Mouse (Mus musculus): ENCODE results near the gene Fgd5. TPM values are rescaled to one million over a fixed set of nuclear protein-coding genes. Genes with fewer than 3 reads are reported as not detected.
A peak's percentile ranks its signal among the peaks of the same experiment; 100 is the strongest.
"Not testable (repeated sequence)": the region's sequence is repeated elsewhere in the genome, so short reads cannot be mapped to it uniquely, and the experiment has no call there.

The Fgd5 gene
- 14.7 and 17.1 TPM in 2 replicates for polyA plus RNA-seq (2015; fragmentation: Nextera tagmentation; extraction: Ambion mirVana)

DNA sequence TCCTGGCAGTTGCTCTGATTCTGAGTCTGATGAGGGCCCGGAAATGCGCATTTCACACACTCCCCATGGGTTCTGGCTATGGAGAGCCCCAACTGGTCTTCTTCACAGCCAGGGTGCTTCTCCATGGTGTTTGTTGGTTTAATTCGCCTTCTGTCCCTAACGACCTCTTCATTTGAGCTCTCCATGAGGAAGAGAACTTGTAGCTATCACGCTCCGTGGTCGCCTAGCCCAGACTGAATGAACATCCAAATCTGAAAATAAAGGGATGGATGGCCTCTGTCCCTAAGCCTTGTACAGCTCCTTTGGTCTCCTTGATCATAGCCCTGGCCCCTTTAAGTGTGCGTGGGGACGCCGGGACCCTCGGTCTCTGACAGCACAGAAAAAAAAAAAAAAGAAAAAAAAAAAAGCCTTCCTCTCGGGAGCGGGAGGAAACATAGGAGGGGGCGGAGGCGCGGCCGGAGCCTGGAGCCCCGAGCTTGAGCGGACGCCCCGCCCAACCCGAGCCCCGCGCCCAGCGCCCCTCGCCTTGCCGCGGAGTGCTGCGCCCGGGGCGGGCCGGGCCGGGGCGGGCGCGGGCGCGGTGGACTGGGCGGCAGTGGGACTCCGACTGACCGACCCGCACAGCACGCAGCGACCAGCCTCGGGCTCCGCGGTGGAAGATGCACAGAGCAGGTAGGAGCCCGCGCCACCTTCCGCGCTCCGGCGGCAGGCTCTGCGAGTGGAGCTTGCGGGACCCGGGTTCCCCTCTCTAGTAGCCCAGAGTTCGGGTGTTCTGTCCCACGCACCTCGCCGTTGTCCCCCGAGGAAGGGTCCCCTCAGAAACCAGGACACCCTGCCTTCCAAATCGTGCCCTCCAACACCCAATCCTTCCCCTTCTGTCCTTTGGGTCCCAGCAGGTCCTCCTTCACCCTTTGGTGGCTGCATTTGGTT, at the start of gene Fgd5:
Fgd5 (plus strand) TSS at position 508 of the 930 bp plus-strand sequence.
- no peaks in the 10 kb centered on the region for H3K36me3 ChIP-seq (ENCODE audit: control insufficient read depth, insufficient read depth, low read length)
- H3K9ac ChIP-seq (ENCODE audit: low read depth, low read length): peak within 1 kb of the TSS; percentile 78
- peak within 1 kb of the TSS; percentile 47; the same call in 1 of the 2 replicates for H3K27ac ChIP-seq (ENCODE audit: low read depth, low read length)
- H3K27me3 ChIP-seq (replicated peaks; ENCODE audit: control insufficient read depth, insufficient read depth, low read length): no peaks in the 10 kb centered on the region
- peak; percentile 63 for ATAC-seq
- under 1% methylated on average over 34 of the region's 62 CpGs for whole genome bisulfite sequencing
- H3K4me2 ChIP-seq (ENCODE audit: low read length): peak within 1 kb of the TSS; percentile 99
- peaks cover 15% of the 10 kb centered on the region for H3K4me1 ChIP-seq (ENCODE audit: control insufficient read depth, insufficient read depth, low read depth, low read length)
- peak within 1 kb of the TSS; percentile 69 for H3K4me3 ChIP-seq (ENCODE audit: low read length)
- no peaks in the 10 kb centered on the region for H3K9me3 ChIP-seq (ENCODE audit: control insufficient read depth, low read length)

DNA sequence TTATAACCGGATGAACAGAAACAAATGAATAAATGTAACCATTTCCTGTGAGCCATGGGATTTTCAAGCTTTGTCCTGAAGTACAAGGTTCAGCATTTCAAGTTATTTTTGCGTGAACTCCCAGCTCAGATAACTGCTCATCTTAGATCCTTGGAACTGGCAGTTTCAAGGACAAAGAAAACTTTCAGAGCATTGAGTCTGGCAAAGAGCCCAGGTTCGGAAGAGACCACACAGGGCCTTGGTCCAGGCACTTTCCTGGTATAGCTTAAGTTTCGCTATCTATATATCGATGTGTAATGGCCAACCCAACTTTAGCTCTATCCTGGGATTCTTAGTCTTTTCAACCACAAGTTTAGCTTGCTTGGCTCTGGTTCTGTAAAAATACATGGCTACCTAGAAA, 47.4 kb upstream of the Fgd5 start:
- Histone ChIP-seq H3K4me2 (ENCODE audit: low read length) (no peak overlapping the region), H3K27me3 (replicated peaks; ENCODE audit: control insufficient read depth, insufficient read depth, low read length) (no peaks in the 10 kb centered on the region), H3K4me1 (ENCODE audit: control insufficient read depth, insufficient read depth, low read depth, low read length) (no peaks in the 10 kb centered on the region; the same call in 1 of the 2 replicates), H3K9ac (ENCODE audit: low read depth, low read length) (no peak overlapping the region), H3K4me3 (ENCODE audit: low read length) (no peak overlapping the region), H3K27ac (ENCODE audit: low read depth, low read length) (no peak overlapping the region), H3K36me3 (ENCODE audit: control insufficient read depth, insufficient read depth, low read length) (no peaks in the 10 kb centered on the region), H3K9me3 (ENCODE audit: control insufficient read depth, low read length) (no peaks in the 10 kb centered on the region)
- no peak for ATAC-seq
- WGBS: 67% methylated on average over 5 of the region's 5 CpGs

DNA sequence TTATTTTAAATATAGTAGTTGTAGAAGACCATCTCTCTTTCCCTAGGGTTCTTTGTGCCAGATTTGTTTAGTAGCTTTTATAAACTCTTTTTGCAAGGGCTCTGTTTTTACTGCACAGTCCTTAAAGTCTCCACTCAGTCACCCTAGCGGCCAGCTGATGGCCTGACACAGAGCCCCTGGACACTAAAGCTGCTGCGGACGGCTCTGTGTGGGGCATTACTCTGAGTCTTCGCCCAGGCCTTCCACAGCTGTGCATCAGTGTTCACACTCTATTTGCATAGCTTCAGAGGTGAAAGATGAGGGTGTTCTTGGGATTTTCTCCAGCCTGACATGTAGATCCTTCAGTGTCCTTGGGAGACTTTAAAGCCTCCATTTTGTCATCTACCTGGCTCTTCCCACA, 40.2 kb upstream of the Fgd5 start:
- no peak for ATAC-seq
- no peak overlapping the region for H3K9ac ChIP-seq (ENCODE audit: low read depth, low read length)
- H3K4me1 ChIP-seq (ENCODE audit: control insufficient read depth, insufficient read depth, low read depth, low read length): no peaks in the 10 kb centered on the region
- H3K27me3 ChIP-seq (replicated peaks; ENCODE audit: control insufficient read depth, insufficient read depth, low read length): no peaks in the 10 kb centered on the region
- H3K9me3 ChIP-seq (ENCODE audit: control insufficient read depth, low read length): no peaks in the 10 kb centered on the region
- H3K4me2 ChIP-seq (ENCODE audit: low read length): no peak overlapping the region
- H3K27ac ChIP-seq (ENCODE audit: low read depth, low read length): no peak overlapping the region
- no peaks in the 10 kb centered on the region for H3K36me3 ChIP-seq (ENCODE audit: control insufficient read depth, insufficient read depth, low read length)
- no peak overlapping the region for H3K4me3 ChIP-seq (ENCODE audit: low read length)
- WGBS: 53% methylated on average over 4 of the region's 4 CpGs

DNA sequence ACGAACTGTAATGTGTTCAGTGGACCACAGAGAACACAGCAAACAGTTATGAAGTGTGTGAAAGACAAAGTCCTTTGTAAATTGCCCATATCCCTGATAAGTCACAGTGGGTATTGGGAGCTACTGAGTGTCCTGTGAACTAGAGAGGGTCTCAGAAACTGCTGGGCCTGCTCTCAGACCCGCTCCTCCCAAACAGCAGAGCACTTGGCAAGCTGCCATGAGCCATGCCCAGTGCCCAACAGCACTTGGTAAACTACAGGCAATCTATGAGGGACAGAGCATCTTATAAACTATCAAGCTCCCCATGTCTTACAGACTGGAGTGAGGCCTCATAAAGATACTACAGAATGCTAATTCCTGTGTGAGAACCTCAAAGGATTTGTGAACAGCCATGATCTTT, 30.3 kb upstream of the Fgd5 start:
- ATAC-seq: no peak
- Histone ChIP-seq H3K4me2 (ENCODE audit: low read length) (no peak overlapping the region), H3K9ac (ENCODE audit: low read depth, low read length) (no peak overlapping the region), H3K4me1 (ENCODE audit: control insufficient read depth, insufficient read depth, low read depth, low read length) (no peaks in the 10 kb centered on the region), H3K27ac (ENCODE audit: low read depth, low read length) (no peak overlapping the region), H3K27me3 (replicated peaks; ENCODE audit: control insufficient read depth, insufficient read depth, low read length) (no peaks in the 10 kb centered on the region), H3K36me3 (ENCODE audit: control insufficient read depth, insufficient read depth, low read length) (no peaks in the 10 kb centered on the region), H3K4me3 (ENCODE audit: low read length) (no peak overlapping the region), H3K9me3 (ENCODE audit: control insufficient read depth, low read length) (no peaks in the 10 kb centered on the region)
- 64% methylated on average over 2 of the region's 2 CpGs for WGBS

DNA sequence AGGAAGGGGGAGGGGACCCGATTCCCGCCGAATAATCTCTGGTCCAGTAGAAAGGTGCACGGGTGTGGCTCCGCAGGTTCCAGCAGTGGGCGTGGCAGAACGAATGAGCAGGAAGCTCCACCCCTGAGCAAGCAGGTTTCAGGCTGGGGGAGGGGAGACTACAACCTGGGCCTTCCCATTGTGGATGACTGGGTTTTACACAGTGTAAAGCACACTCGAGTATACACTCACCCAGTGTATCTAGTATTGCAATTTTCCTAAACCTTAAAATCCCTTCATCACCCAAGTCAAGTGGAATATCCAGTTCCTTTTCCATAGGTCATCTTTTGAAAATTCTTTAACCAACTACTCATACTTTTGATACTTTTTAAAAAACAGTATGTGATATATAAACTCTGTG, 20.7 kb upstream of the Fgd5 start:
- H3K36me3 ChIP-seq (ENCODE audit: control insufficient read depth, insufficient read depth, low read length); H3K9ac ChIP-seq (ENCODE audit: low read depth, low read length); H3K27me3 ChIP-seq (replicated peaks; ENCODE audit: control insufficient read depth, insufficient read depth, low read length); H3K4me1 ChIP-seq (ENCODE audit: control insufficient read depth, insufficient read depth, low read depth, low read length); ATAC-seq; H3K27ac ChIP-seq (ENCODE audit: low read depth, low read length); H3K4me3 ChIP-seq (ENCODE audit: low read length); H3K4me2 ChIP-seq (ENCODE audit: low read length); H3K9me3 ChIP-seq (ENCODE audit: control insufficient read depth, low read length): not testable (repeated sequence)
- 44% methylated on average over 1 of the region's 8 CpGs for WGBS

DNA sequence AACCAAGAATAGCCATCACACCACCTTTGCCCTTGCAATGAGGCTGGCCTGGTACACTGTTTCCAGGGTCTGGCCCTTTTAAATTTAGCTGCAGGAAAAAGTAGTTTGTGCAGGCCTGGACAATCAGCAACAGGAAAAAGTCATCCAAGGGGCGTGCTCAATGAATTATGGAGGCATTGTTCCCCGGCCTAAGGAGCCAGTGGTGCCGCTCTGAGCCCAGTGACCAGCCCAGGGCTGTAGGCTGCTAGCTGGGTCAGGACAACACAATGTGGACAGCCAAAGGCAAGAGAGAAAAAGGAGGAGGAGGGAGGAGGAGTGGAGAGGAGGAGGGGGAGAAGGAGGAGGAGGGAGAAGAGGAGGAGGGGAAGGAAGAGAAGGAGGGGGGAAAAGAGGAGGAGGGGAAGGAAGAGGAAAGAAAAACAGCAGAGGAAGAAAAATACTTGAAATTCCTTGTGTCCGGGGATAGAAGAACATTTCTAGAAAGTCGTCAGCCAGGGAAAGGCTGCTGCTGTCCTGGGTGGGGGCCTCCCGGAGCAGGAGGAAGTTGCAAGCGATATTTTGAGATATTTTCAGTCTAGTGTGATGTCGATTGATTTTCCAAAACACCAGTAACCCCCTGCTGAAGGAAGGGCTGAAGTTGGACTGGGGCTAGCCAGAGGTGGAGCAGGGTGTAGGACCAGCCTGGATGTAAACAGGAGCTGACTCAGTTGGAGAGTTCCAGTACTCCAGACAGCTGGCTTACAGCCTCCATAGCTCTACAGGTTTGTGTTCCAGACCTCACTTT, 18.5 kb upstream of the Fgd5 start:
- no peaks in the 10 kb centered on the region for H3K9me3 ChIP-seq (ENCODE audit: control insufficient read depth, low read length)

DNA sequence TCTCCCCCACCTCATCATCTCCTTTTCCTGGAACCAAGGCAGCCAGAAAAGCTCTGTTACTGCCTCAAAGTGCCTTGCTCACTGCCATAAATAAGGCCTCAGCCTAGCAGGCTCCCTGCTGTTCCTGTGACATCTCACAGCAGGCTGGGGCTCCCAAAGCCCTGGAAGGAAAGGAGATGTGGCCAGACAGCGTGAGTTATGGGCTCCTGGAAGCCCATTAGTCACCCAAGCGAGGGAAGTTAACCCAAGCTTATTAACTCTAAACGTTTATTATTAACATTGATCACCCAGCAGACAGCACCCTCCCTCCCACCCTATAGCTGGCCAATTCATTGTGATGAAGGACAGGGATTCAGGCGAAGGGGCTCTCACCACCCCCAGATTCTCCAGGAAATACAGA, 15.2 kb upstream of the Fgd5 start:
- ATAC-seq: peak; percentile 57; the same call in 1 of the 2 replicates
- WGBS: 14% methylated on average over 4 of the region's 4 CpGs
- H3K27ac ChIP-seq (ENCODE audit: low read depth, low read length): no peak overlapping the region

More for the DNA sequence above, 18.5 kb upstream of the Fgd5 start:
- WGBS: 52% methylated on average over 8 of the region's 8 CpGs
- H3K4me2 ChIP-seq (ENCODE audit: low read length): no peak overlapping the region
- H3K27me3 ChIP-seq (replicated peaks; ENCODE audit: control insufficient read depth, insufficient read depth, low read length): no peaks in the 10 kb centered on the region
- H3K27ac ChIP-seq (ENCODE audit: low read depth, low read length): no peak overlapping the region
- no peak for ATAC-seq
- no peaks in the 10 kb centered on the region for H3K4me1 ChIP-seq (ENCODE audit: control insufficient read depth, insufficient read depth, low read depth, low read length)
- no peaks in the 10 kb centered on the region for H3K36me3 ChIP-seq (ENCODE audit: control insufficient read depth, insufficient read depth, low read length)
- no peak overlapping the region for H3K4me3 ChIP-seq (ENCODE audit: low read length)
- no peak overlapping the region for H3K9ac ChIP-seq (ENCODE audit: low read depth, low read length)

DNA sequence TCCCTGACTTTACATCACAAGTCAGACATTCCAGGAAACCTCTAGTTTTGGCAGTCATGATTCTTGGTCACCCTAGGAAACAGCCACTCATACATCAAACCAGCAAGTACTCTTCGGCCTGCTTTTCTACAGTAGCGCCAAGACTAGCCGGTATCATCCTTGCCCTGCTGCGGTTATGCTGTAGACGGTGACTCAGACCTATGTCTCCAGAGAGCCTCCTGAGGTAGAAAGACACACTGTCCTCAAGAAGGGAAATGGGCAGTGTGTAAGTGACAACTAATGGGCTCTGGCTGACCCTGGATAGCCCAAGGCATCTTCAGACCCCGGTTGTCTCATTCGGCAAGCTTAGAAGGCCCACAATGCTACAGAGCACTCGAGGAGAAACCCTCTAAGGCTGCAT, 13.6 kb upstream of the Fgd5 start:
- no peak overlapping the region for H3K4me2 ChIP-seq (ENCODE audit: low read length)
- no peaks in the 10 kb centered on the region for H3K9me3 ChIP-seq (ENCODE audit: control insufficient read depth, low read length)
- no peak overlapping the region for H3K4me3 ChIP-seq (ENCODE audit: low read length)
- H3K4me1 ChIP-seq (ENCODE audit: control insufficient read depth, insufficient read depth, low read depth, low read length): no peaks in the 10 kb centered on the region
- 89% methylated on average over 8 of the region's 8 CpGs for WGBS
- H3K27ac ChIP-seq (ENCODE audit: low read depth, low read length): no peak overlapping the region
- H3K36me3 ChIP-seq (ENCODE audit: control insufficient read depth, insufficient read depth, low read length): no peaks in the 10 kb centered on the region
- ATAC-seq: no peak
- no peaks in the 10 kb centered on the region for H3K27me3 ChIP-seq (replicated peaks; ENCODE audit: control insufficient read depth, insufficient read depth, low read length)
- H3K9ac ChIP-seq (ENCODE audit: low read depth, low read length): no peak overlapping the region

More for the DNA sequence above, 15.2 kb upstream of the Fgd5 start:
- no peaks in the 10 kb centered on the region for H3K36me3 ChIP-seq (ENCODE audit: control insufficient read depth, insufficient read depth, low read length)
- H3K27me3 ChIP-seq (replicated peaks; ENCODE audit: control insufficient read depth, insufficient read depth, low read length): no peaks in the 10 kb centered on the region
- H3K4me2 ChIP-seq (ENCODE audit: low read length): no peak overlapping the region
- H3K9ac ChIP-seq (ENCODE audit: low read depth, low read length): no peak overlapping the region
- no peaks in the 10 kb centered on the region for H3K9me3 ChIP-seq (ENCODE audit: control insufficient read depth, low read length)
- no peaks in the 10 kb centered on the region for H3K4me1 ChIP-seq (ENCODE audit: control insufficient read depth, insufficient read depth, low read depth, low read length)
- H3K4me3 ChIP-seq (ENCODE audit: low read length): no peak overlapping the region

DNA sequence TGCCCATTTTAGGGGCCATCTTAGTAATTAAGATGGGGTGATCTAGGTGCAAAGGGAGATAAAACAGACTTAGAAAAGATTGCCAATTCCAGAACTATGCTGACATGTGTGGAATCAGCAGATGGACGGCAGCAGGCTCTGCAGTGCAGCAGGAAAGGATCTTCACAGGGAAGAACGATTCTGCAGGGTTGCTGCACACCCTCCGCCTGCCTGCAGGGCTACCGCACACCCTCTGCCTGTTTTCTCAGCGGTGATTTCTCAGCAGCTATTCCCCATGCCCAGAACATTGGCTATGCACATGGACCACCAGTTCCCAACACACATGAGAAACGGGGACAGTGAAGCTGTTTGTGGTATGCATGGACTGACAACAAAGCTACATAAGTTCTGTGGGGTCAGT, 12.7 kb upstream of the Fgd5 start:
- Histone ChIP-seq H3K4me2 (ENCODE audit: low read length) (no peak overlapping the region), H3K4me1 (ENCODE audit: control insufficient read depth, insufficient read depth, low read depth, low read length) (no peaks in the 10 kb centered on the region), H3K9ac (ENCODE audit: low read depth, low read length) (no peak overlapping the region), H3K27ac (ENCODE audit: low read depth, low read length) (no peak overlapping the region; the same call in 1 of the 2 replicates), H3K27me3 (replicated peaks; ENCODE audit: control insufficient read depth, insufficient read depth, low read length) (no peaks in the 10 kb centered on the region), H3K9me3 (ENCODE audit: control insufficient read depth, low read length) (no peaks in the 10 kb centered on the region), H3K36me3 (ENCODE audit: control insufficient read depth, insufficient read depth, low read length) (no peaks in the 10 kb centered on the region), H3K4me3 (ENCODE audit: low read length) (no peak overlapping the region)
- no peak for ATAC-seq
- WGBS: 51% methylated on average over 6 of the region's 6 CpGs
